ENCODE assay signal across 24 mouse cellular contexts in genomic region chr5:75935225-75935624, GRCm38 (mm10).
"Had no signal": no experiment of that assay in that cellular context is flagged by ENCODE, and none has a peak within 500 bp of the region (broad histone marks: within the 10 kb centered on the region; RNA-seq: fewer than 3 reads in every experiment).

No protein-coding gene starts in this region.

- H3K36me3 ChIP-seq: limb, embryonic 10.5 days; limb, embryonic 13.5 days; liver, embryonic 12.5 days; liver, embryonic 15.5 days; midbrain, embryonic 12.5 days; midbrain, embryonic 15.5 days; neural tube, embryonic 12.5 days; neural tube, embryonic 15.5 days had no signal

- H3K9me3 ChIP-seq: limb, embryonic 10.5 days; limb, embryonic 13.5 days; liver, embryonic 12.5 days; liver, embryonic 15.5 days; megakaryocyte, embryonic 14.5 days; midbrain, embryonic 12.5 days; midbrain, embryonic 15.5 days; neural tube, embryonic 12.5 days; neural tube, embryonic 15.5 days had no signal

- H3K27ac ChIP-seq: kidney, postnatal 0 days; layer of hippocampus, adult 2 months; limb, embryonic 10.5 days; limb, embryonic 13.5 days; liver, embryonic 12.5 days; liver, embryonic 15.5 days; midbrain, embryonic 12.5 days; midbrain, embryonic 15.5 days; neural tube, embryonic 12.5 days; neural tube, embryonic 15.5 days; stomach, postnatal 0 days had no signal

- H3K27me3 ChIP-seq: limb, embryonic 13.5 days; midbrain, embryonic 15.5 days; neural tube, embryonic 12.5 days; neural tube, embryonic 15.5 days had no signal

- H3K9ac ChIP-seq: limb, embryonic 13.5 days; liver, embryonic 12.5 days; liver, embryonic 15.5 days; midbrain, embryonic 12.5 days; midbrain, embryonic 15.5 days; neural tube, embryonic 12.5 days; neural tube, embryonic 15.5 days had no signal

- H3K4me2 ChIP-seq: limb, embryonic 13.5 days; liver, embryonic 12.5 days; liver, embryonic 15.5 days; midbrain, embryonic 12.5 days; midbrain, embryonic 15.5 days; neural tube, embryonic 12.5 days; neural tube, embryonic 15.5 days had no signal

- ATAC-seq: liver, embryonic 12.5 days; lung, postnatal 0 days; midbrain, embryonic 15.5 days had no signal

- H3K4me3 ChIP-seq: layer of hippocampus, adult 2 months; limb, embryonic 10.5 days; limb, embryonic 13.5 days; liver, embryonic 12.5 days; liver, embryonic 15.5 days; megakaryocyte, embryonic 14.5 days; midbrain, embryonic 12.5 days; midbrain, embryonic 15.5 days; neural tube, embryonic 12.5 days; neural tube, embryonic 15.5 days had no signal

- DNase-seq: kidney, postnatal 25 days; layer of hippocampus, adult 9-11 months; liver; lung, adult 2 months; lung, postnatal 36 days; right cerebral cortex, adult 18-20 months; right cerebral cortex, postnatal 14 days; right cerebral cortex, postnatal 4 days; thymus, adult 2 months; thymus, postnatal 14 days; thymus, postnatal 4 days had no signal

- H3K4me1 ChIP-seq: midbrain, embryonic 15.5 days; neural tube, embryonic 12.5 days; neural tube, embryonic 15.5 days had no signal
